Mouse (Mus musculus): Measurements from ENCODE around the gene Fign. TPM values are rescaled to one million over a fixed set of nuclear protein-coding genes. Genes with fewer than 3 reads are reported as not detected.

Fign gene
- polyA plus RNA-seq, 1 experiment from 2014 or later = 0.73 TPM

DNA sequence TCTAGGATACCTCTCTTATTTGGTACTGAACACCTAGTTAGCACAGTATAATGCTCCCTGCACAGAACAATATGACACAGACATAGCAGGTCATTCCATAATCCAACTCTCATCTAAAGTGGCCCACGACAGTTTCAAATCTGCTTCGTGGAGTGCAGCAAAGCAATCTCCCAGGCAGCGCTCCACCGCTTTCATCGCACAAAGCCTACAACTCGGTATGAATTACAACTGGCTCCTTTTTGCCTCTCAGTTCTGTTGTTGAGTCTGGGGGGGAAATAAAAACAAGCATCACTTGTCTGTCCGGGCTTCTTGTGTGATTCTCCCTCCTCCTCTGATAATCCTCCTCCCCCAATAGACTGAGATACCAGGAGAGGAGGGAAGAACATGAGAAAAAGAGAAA is 116.4 kb downstream of the Fign start:
- no peaks in the 10 kb centered on the region for H3K36me3 ChIP-seq (ENCODE audit: control insufficient read depth, insufficient read depth)
- no peak overlapping the region for H3K9ac ChIP-seq (ENCODE audit: low read depth, low read length)
- TF ChIP-seq CTCF (IDR thresholded peaks at IDR 0.05; ENCODE audit: low read depth) = no peak
- ATAC-seq = no peak
- H3K27ac ChIP-seq (ENCODE audit: low read depth, low read length) = no peak overlapping the region
- H3K4me2 ChIP-seq (replicated peaks; ENCODE audit: low read depth) = no peak overlapping the region
- no peak overlapping the region for H3K4me3 ChIP-seq (ENCODE audit: low read depth, low read length)
- H3K9me3 ChIP-seq (ENCODE audit: control insufficient read depth) = no peaks in the 10 kb centered on the region
- no peaks in the 10 kb centered on the region for H3K27me3 ChIP-seq (replicated peaks; ENCODE audit: control insufficient read depth, insufficient read depth, low read length)
- no peaks in the 10 kb centered on the region for H3K4me1 ChIP-seq (replicated peaks; ENCODE audit: control insufficient read depth, insufficient read depth, low read length)
- WGBS = 83% methylated on average over 7 of the region's 7 CpGs

GRCm38 (mm10) chr2:63969633-63970032 is 128.2 kb downstream of the Fign start:
- Histone ChIP-seq H3K4me2 (replicated peaks; ENCODE audit: low read depth) (no peak overlapping the region), H3K27ac (ENCODE audit: low read depth, low read length) (no peak overlapping the region), H3K4me1 (replicated peaks; ENCODE audit: control insufficient read depth, insufficient read depth, low read length) (no peaks in the 10 kb centered on the region), H3K27me3 (replicated peaks; ENCODE audit: control insufficient read depth, insufficient read depth, low read length) (no peaks in the 10 kb centered on the region), H3K36me3 (ENCODE audit: control insufficient read depth, insufficient read depth) (no peaks in the 10 kb centered on the region), H3K9ac (ENCODE audit: low read depth, low read length) (no peak overlapping the region), H3K9me3 (ENCODE audit: control insufficient read depth) (no peaks in the 10 kb centered on the region), H3K4me3 (ENCODE audit: low read depth, low read length) (no peak overlapping the region)
- no peak for ATAC-seq
- TF ChIP-seq CTCF (IDR thresholded peaks at IDR 0.05; ENCODE audit: low read depth) = no peak
- WGBS = 39% methylated on average over 4 of the region's 4 CpGs

- WGBS = 95% methylated on average over 2 of the region's 2 CpGs
- H3K27ac ChIP-seq (ENCODE audit: low read depth, low read length) = no peak overlapping the region
- TF ChIP-seq CTCF (IDR thresholded peaks at IDR 0.05; ENCODE audit: low read depth) = no peak
- no peaks in the 10 kb centered on the region for H3K9me3 ChIP-seq (ENCODE audit: control insufficient read depth)
- no peak overlapping the region for H3K4me3 ChIP-seq (ENCODE audit: low read depth, low read length)
- H3K4me2 ChIP-seq (replicated peaks; ENCODE audit: low read depth) = no peak overlapping the region
- H3K4me1 ChIP-seq (replicated peaks; ENCODE audit: control insufficient read depth, insufficient read depth, low read length) = no peaks in the 10 kb centered on the region
- no peak overlapping the region for H3K9ac ChIP-seq (ENCODE audit: low read depth, low read length)
- H3K27me3 ChIP-seq (replicated peaks; ENCODE audit: control insufficient read depth, insufficient read depth, low read length) = no peaks in the 10 kb centered on the region
- no peaks in the 10 kb centered on the region for H3K36me3 ChIP-seq (ENCODE audit: control insufficient read depth, insufficient read depth)
- ATAC-seq = no peak
These were observed 166.8 kb downstream of the Fign start for GRCm38 (mm10) chr2:63931041-63931440.

DNA sequence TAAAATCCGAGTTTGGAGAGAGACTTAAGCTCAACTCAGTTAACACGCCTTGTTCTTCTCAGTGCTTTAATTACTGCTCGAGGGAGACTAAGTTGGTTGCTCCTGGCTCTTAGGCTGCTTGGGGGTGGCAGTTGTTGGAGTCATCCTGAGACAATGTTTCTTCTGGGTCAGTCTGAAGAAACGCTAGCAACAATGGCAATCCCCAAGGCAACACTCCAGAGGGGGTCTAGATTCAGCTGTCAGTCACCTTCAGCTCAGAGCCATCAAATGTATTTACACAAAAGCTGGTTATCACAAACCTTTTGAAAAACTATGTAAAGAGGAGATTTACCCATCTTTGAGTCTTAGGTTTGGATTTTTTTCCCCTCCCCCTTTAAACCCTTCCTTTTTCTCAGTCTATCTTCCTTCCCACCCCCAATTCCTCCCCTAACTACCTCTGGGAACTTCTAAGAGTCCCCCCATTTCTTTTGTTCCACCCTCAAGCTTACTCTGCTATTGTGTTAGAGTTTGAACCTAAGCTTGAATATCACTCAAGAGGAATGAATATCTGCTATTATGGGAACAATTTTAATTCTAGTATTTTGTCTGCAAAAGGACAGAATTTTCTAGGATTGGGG is 171.2 kb downstream of the Fign start:
- no peaks in the 10 kb centered on the region for H3K36me3 ChIP-seq (ENCODE audit: control insufficient read depth, insufficient read depth)
- no peak for ATAC-seq
- no peaks in the 10 kb centered on the region for H3K4me1 ChIP-seq (replicated peaks; ENCODE audit: control insufficient read depth, insufficient read depth, low read length)
- no peak overlapping the region for H3K9ac ChIP-seq (ENCODE audit: low read depth, low read length)
- WGBS = 37% methylated on average over 4 of the region's 4 CpGs
- no peak overlapping the region for H3K4me2 ChIP-seq (replicated peaks; ENCODE audit: low read depth)
- no peak overlapping the region for H3K27ac ChIP-seq (ENCODE audit: low read depth, low read length)
- H3K9me3 ChIP-seq (ENCODE audit: control insufficient read depth) = no peaks in the 10 kb centered on the region
- no peak for TF ChIP-seq CTCF (IDR thresholded peaks at IDR 0.05; ENCODE audit: low read depth)
- H3K27me3 ChIP-seq (replicated peaks; ENCODE audit: control insufficient read depth, insufficient read depth, low read length) = no peaks in the 10 kb centered on the region
- no peak overlapping the region for H3K4me3 ChIP-seq (ENCODE audit: low read depth, low read length)

DNA sequence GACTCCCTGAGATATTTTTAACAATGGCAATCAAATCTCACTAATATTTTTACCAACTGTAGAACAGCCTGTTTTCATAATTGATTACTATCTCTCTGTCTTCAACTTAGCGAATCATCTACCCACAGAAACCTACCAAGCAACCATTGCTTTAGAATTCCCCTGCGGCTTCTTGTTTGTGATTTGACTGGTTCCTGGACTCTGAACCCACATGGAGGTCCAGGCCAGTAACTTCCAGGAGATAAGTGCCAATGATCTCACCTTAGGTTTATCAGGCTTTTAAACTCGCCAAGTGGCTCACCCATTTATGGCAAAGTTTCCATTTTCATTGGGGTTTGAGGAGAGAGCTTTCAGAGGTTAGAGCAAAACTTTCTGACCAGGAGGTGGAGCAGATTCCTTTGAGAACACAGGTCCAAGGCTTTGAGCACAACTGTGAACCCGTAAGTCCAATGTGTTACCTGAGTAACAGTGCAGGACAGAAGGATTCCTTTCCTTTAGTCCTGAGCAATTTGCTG is 172.1 kb downstream of the Fign start:
- no peaks in the 10 kb centered on the region for H3K9me3 ChIP-seq (ENCODE audit: control insufficient read depth)
- H3K27me3 ChIP-seq (replicated peaks; ENCODE audit: control insufficient read depth, insufficient read depth, low read length) = no peaks in the 10 kb centered on the region
- no peaks in the 10 kb centered on the region for H3K4me1 ChIP-seq (replicated peaks; ENCODE audit: control insufficient read depth, insufficient read depth, low read length)
- no peak overlapping the region for H3K27ac ChIP-seq (ENCODE audit: low read depth, low read length)
- no peaks in the 10 kb centered on the region for H3K36me3 ChIP-seq (ENCODE audit: control insufficient read depth, insufficient read depth)
- no peak overlapping the region for H3K4me2 ChIP-seq (replicated peaks; ENCODE audit: low read depth)
- TF ChIP-seq CTCF (IDR thresholded peaks at IDR 0.05; ENCODE audit: low read depth) = peak; percentile 15; the same call in 1 of the 2 replicates
- ATAC-seq = peak; percentile 43; the same call in 1 of the 2 replicates
- H3K4me3 ChIP-seq (ENCODE audit: low read depth, low read length) = no peak overlapping the region
- 49% methylated on average over 4 of the region's 4 CpGs for WGBS
- H3K9ac ChIP-seq (ENCODE audit: low read depth, low read length) = no peak overlapping the region
